Mouse (Mus musculus) heart, embryonic 13.5 days (tissue): ENCODE data around the gene P2ry14. TPM values are rescaled to one million over a fixed set of nuclear protein-coding genes. Genes with fewer than 3 reads are reported as not detected.
A peak's percentile ranks its signal among the peaks of the same experiment; 100 is the strongest.

ENCODE experiments used
- ATAC-seq: fragments of 200-750 bp; cut with Nextera tagmentation; 2 replicates; pipeline ENCODE4 v1.8.0; 2017; ENCODE audit warnings: moderate TSS enrichment; ENCODE audit not compliant: insufficient number of reproducible peaks, low FRiP score, low TSS enrichment; ENCODE audit errors: extremely low read depth
- H3K27ac ChIP-seq: fragments of 300-500 bp; sonication (generic); replicated peaks from 2 replicates; pipeline ENCODE4 v1.5.1; 2015; ENCODE audit warnings: moderate library complexity, mild to moderate bottlenecking, inconsistent platforms
- H3K27me3 ChIP-seq: fragments of 300-500 bp; sonication (generic); replicated peaks from 2 replicates; pipeline ENCODE4 v1.6.1; 2015; ENCODE audit warnings: mild to moderate bottlenecking, inconsistent platforms
- H3K36me3 ChIP-seq: fragments of 300-500 bp; sonication (generic); 2 replicates; pipeline ENCODE4 v1.6.1; 2015; ENCODE audit warnings: mild to moderate bottlenecking, inconsistent platforms
- H3K4me1 ChIP-seq: fragments of 300-500 bp; sonication (generic); 2 replicates; pipeline ENCODE4 v1.6.1; 2015; ENCODE audit warnings: inconsistent platforms
- H3K4me2 ChIP-seq: fragments of 300-500 bp; sonication (generic); 2 replicates; pipeline ENCODE4 v1.6.1; 2015; ENCODE audit warnings: inconsistent platforms, mild to moderate bottlenecking, moderate library complexity
- H3K4me3 ChIP-seq: fragments of 300-500 bp; sonication (generic); 2 replicates; pipeline ENCODE4 v1.5.1; 2015; ENCODE audit warnings: moderate library complexity, mild to moderate bottlenecking, inconsistent platforms
- H3K9ac ChIP-seq: fragments of 300-500 bp; sonication (generic); 2 replicates; pipeline ENCODE4 v1.6.1; 2015; ENCODE audit warnings: inconsistent platforms, mild to moderate bottlenecking, moderate library complexity
- H3K9me3 ChIP-seq: fragments of 300-500 bp; sonication (generic); 2 replicates; pipeline ENCODE4 v1.6.1; 2016; ENCODE audit warnings: inconsistent platforms
- WGBS: fragments of 180-500 bp; shearing (Covaris S2); methylation state at CpG from one replicate; pipeline ENCODE4 v1.1.7; 2015; ENCODE audit warnings: mixed read lengths; 5-methylcytosine and 5-hydroxymethylcytosine counted together
- polyA plus RNA-seq: library from polyadenylated mRNA; unstranded; fragments of >200 nt; fragmentation: Nextera tagmentation; extraction: Ambion mirVana; gene quantifications from 2 replicates; pipeline ENCODE4 v1.2.1, GENCODE M21; 2015

Gene P2ry14
- polyA plus RNA-seq, 1 experiment from 2014 or later, result 1.7 TPM

DNA sequence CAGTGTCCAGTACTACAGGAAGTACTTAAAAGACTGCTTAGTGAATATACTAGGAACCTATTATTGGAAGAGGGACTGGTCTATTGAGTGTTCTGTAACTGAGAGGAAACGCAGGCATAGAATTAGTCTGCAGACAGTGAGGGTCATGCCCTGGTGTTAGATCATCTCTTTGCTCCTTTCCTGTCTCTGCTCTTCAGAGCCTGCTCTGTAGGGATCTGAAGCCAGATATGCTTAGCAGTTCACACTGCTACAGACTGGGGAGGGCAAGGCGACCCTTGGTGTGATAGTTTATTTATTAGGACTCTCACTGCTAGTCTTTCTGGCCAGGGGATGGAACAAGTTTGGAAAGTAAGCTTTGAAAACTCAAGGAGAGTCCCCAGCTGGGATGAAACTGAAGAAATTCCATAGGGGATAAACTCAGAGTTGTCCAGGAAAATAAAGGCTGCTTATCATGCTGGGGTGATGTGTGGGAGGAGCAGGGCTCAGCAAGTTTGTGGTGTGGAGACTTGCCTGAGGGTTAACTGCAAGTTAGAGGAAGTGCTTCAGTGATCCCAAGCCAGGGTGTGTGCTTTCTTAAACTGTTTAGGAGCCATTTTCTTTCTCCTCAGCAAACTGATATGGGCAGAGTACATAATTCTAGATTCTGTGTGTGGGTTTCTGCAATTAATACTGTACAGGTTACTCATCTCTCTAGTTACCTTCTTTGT, 16.7 kb upstream of the P2ry14 start:
- Histone ChIP-seq H3K4me2 (no peak overlapping the region), H3K9me3 (no peaks in the 10 kb centered on the region), H3K9ac (no peak overlapping the region), H3K27me3 (no peaks in the 10 kb centered on the region), H3K27ac (peak overlapping the region; percentile 45; the same call in 1 of the 2 replicates), H3K36me3 (no peaks in the 10 kb centered on the region), H3K4me1 (peaks cover 12% of the 10 kb centered on the region), H3K4me3 (no peak overlapping the region)
- no peak for ATAC-seq
- WGBS, result 20% methylated on average over 2 of the region's 2 CpGs

GRCm38 (mm10) chr3:59169215-59169614, 15.8 kb upstream of the P2ry14 start:
- WGBS, result 66% methylated on average over 4 of the region's 4 CpGs
- no peaks in the 10 kb centered on the region for H3K36me3 ChIP-seq
- H3K4me1 ChIP-seq, result peaks cover 12% of the 10 kb centered on the region
- no peaks in the 10 kb centered on the region for H3K9me3 ChIP-seq
- no peaks in the 10 kb centered on the region for H3K27me3 ChIP-seq
- no peak overlapping the region for H3K9ac ChIP-seq
- no peak overlapping the region for H3K27ac ChIP-seq
- no peak overlapping the region for H3K4me2 ChIP-seq
- no peak for ATAC-seq
- no peak overlapping the region for H3K4me3 ChIP-seq

DNA sequence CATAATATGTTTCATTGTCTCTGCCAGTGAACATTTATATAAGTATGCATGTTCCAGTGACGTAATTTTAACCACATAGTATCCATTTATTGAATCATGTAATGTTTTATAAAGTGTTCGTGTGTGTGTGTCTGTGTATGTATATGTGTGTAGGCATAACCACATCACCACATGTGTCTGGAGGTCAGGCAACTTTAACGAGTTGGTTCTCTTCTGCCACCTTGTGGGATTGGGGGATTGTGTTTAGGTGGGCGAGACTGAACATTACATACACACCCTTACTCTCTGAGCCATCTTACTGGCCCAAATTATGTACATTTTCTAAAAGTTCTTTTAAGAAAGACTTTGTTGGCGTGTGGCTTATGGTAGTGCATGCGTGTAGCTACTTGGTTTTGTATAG, 15.1 kb upstream of the P2ry14 start:
- Histone ChIP-seq H3K36me3 (no peaks in the 10 kb centered on the region), H3K9ac (no peak overlapping the region), H3K27me3 (no peaks in the 10 kb centered on the region), H3K4me3 (no peak overlapping the region), H3K27ac (no peak overlapping the region), H3K4me1 (peaks cover 12% of the 10 kb centered on the region), H3K9me3 (no peaks in the 10 kb centered on the region), H3K4me2 (no peak overlapping the region)
- 78% methylated on average over 6 of the region's 6 CpGs for WGBS
- no peak for ATAC-seq

DNA sequence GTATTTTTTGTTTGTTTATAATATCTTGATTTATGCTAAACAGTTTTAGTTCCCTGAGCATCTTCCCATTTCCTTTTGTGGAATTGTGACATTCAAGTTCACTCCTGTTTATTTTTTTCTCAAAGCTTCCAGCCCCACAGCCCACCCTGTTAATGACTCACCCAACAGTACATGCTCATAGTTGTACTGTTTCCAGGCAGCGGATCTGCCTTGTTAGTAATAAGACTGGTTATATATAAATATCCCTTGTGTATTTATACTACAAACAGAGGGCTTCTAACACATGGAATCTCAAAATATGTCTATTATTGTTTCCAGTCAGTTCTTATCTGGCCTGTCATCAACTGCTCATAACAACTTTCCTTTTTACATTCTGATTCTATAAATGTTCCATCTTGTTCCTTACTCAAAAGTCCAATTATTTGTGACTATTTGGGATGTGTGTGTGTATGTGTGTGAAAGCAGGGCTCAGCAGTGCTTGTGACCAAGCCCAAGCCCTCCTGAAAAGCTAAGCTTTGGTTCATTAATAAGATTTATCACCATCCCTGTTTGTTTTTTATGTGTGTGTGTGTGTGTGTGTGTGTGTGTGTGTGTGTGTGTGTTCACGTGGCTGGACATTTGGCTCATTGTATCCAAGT, 14.1 kb upstream of the P2ry14 start:
- Histone ChIP-seq H3K27me3 (no peaks in the 10 kb centered on the region), H3K4me1 (peaks cover 12% of the 10 kb centered on the region), H3K36me3 (no peaks in the 10 kb centered on the region), H3K4me2 (no peak overlapping the region), H3K9me3 (no peaks in the 10 kb centered on the region), H3K9ac (no peak overlapping the region), H3K4me3 (no peak overlapping the region), H3K27ac (no peak overlapping the region)
- ATAC-seq, result no peak
- 69% methylated on average over 2 of the region's 2 CpGs for WGBS

DNA sequence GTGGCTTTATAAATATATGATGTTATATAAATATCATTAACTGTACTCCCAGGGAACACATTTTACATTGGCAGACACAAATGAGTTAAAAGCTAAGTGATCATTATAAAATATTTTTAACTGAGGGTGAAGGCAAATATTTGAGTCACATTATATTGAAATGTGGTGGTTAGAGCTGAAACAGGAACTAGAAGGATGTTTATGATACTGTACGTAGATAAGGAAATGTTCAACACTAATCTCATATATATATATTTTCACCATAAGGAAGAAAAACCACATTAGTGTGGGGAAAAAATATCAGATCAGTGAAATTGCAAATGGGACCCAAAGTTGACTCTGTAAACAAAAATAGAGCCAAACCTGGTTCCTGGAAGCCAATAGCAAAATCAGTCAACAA, 7.0 kb upstream of the P2ry14 start:
- no peak for ATAC-seq

DNA sequence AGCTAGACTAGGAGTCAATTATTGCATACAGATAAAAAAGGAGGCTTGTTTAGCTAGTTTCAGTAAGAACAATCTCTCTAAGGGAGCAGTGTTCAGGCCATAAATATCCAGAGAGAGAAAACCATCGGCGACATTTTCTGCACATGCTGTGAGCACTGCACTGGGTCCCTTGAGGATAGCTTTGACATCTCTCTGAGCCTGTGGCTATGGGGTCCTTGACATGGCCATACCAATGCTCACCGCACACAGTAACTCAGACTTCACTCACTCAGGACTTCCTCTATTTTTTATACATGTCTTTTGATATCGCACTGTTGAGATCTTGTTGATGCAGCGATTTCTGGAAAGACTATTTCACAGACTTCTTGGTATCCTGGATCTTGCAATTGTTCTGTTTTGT, 3.6 kb upstream of the P2ry14 start:
- Histone ChIP-seq H3K36me3 (no peaks in the 10 kb centered on the region), H3K9ac (no peak overlapping the region), H3K4me3 (no peak overlapping the region), H3K27ac (no peak overlapping the region), H3K9me3 (no peaks in the 10 kb centered on the region), H3K4me2 (no peak overlapping the region), H3K4me1 (peaks cover 7% of the 10 kb centered on the region; the same call in 1 of the 2 replicates), H3K27me3 (no peaks in the 10 kb centered on the region)
- 90% methylated on average over 5 of the region's 5 CpGs for WGBS
- no peak for ATAC-seq

More for the DNA sequence above, 7.0 kb upstream of the P2ry14 start:
- Histone ChIP-seq H3K36me3 (no peaks in the 10 kb centered on the region), H3K9me3 (no peaks in the 10 kb centered on the region), H3K9ac (no peak overlapping the region), H3K4me3 (no peak overlapping the region), H3K27ac (no peak overlapping the region), H3K27me3 (no peaks in the 10 kb centered on the region), H3K4me1 (no peaks in the 10 kb centered on the region), H3K4me2 (no peak overlapping the region)
- WGBS, result 86% methylated on average over 1 of the region's 1 CpGs

DNA sequence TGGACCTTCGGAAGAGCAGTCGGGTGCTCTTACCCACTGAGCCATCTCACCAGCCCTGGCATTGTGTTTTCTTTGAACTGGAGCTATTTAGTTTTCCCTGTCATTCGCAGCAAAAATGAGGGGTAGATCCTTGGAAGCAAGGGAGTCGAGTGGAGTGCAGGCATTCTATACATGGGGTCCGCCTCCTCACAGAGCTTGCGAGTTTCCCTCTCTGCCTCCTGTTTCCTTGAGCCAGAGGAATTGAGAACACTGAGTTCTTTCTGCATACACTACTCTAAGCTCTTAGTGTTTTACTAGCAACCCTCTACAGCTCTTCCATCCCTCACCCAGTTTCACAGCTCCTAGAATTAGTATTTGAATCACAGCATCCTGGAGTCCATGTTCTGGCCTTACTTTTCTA, 2.0 kb upstream of the P2ry14 start:
- H3K36me3 ChIP-seq, result no peaks in the 10 kb centered on the region
- WGBS, result 87% methylated on average over 6 of the region's 6 CpGs
- no peak overlapping the region for H3K4me3 ChIP-seq
- H3K4me2 ChIP-seq, result no peak overlapping the region
- no peaks in the 10 kb centered on the region for H3K27me3 ChIP-seq
- H3K27ac ChIP-seq, result no peak overlapping the region
- H3K9ac ChIP-seq, result no peak overlapping the region
- no peaks in the 10 kb centered on the region for H3K9me3 ChIP-seq
- ATAC-seq, result no peak
- H3K4me1 ChIP-seq, result peaks cover 7% of the 10 kb centered on the region; the same call in 1 of the 2 replicates

DNA sequence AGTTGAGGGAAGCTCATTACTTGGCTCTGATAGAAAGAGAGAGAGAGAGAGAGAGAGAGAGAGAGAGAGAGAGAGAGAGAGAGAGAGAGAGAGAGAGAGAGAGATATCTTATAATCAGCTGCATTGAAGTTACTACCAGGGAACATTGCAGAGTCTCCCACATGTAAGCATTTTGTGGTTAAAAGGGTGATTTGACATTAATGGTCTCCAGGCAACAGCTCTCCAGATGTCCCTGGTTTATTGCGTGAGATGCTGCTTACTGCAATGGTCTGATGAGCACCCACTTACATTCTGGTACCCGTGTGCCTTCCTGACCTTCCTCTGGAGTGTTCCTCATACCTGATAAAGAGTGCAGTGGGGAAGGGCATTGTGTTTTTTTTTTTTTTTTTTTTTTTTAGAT, 1.5 kb upstream of the P2ry14 start:
- H3K4me2 ChIP-seq, result no peak overlapping the region
- no peak overlapping the region for H3K4me3 ChIP-seq
- WGBS, result 78% methylated on average over 2 of the region's 2 CpGs
- ATAC-seq, result no peak
- H3K27me3 ChIP-seq, result no peaks in the 10 kb centered on the region
- no peak overlapping the region for H3K27ac ChIP-seq
- peaks cover 7% of the 10 kb centered on the region; the same call in 1 of the 2 replicates for H3K4me1 ChIP-seq
- H3K9me3 ChIP-seq, result no peaks in the 10 kb centered on the region
- H3K36me3 ChIP-seq, result no peaks in the 10 kb centered on the region
- no peak overlapping the region for H3K9ac ChIP-seq

DNA sequence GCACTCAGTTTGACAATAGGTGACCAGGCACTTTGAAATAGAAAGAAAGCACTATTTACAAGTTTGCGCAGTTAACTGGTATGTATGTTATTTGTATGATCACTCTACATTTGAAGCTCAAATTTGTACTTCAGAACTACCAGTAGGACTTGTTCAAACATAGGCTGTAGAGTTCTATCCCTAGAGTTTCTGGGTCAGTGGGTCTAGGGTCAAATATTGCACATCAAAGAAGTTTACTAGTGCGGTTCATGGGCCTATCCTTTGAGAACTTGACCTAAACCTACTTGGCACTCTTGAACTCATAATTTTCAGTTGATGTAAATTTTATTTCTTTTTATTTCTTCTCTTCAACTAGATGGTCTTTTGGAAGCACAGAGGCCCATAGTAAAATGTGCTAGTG, 2.8 kb downstream of the P2ry14 start:
- no peak overlapping the region for H3K4me3 ChIP-seq
- no peak overlapping the region for H3K9ac ChIP-seq
- H3K27ac ChIP-seq, result no peak overlapping the region
- no peaks in the 10 kb centered on the region for H3K36me3 ChIP-seq
- 87% methylated on average over 2 of the region's 2 CpGs for WGBS
- H3K4me1 ChIP-seq, result peaks cover 7% of the 10 kb centered on the region; the same call in 1 of the 2 replicates
- H3K27me3 ChIP-seq, result no peaks in the 10 kb centered on the region
- H3K9me3 ChIP-seq, result no peaks in the 10 kb centered on the region
- H3K4me2 ChIP-seq, result no peak overlapping the region
- ATAC-seq, result no peak

- ATAC-seq, result no peak
- Histone ChIP-seq H3K9me3 (no peaks in the 10 kb centered on the region), H3K9ac (no peak overlapping the region), H3K4me1 (peaks cover 7% of the 10 kb centered on the region; the same call in 1 of the 2 replicates), H3K4me3 (no peak overlapping the region), H3K27ac (no peak overlapping the region), H3K36me3 (no peaks in the 10 kb centered on the region), H3K27me3 (no peaks in the 10 kb centered on the region), H3K4me2 (no peak overlapping the region)
Observed at GRCm38 (mm10) chr3:59149646-59150045, 3.8 kb downstream of the P2ry14 start.

GRCm38 (mm10) chr3:59145194-59145593, 8.2 kb downstream of the P2ry14 start:
- no peaks in the 10 kb centered on the region for H3K36me3 ChIP-seq
- 62% methylated on average over 5 of the region's 5 CpGs for WGBS
- peaks cover 18% of the 10 kb centered on the region for H3K4me1 ChIP-seq
- 0 out of 2 replicates have a peak overlapping the region, but pooled peaks have one; percentile 15 for H3K27ac ChIP-seq
- no peaks in the 10 kb centered on the region for H3K27me3 ChIP-seq
- no peak overlapping the region for H3K9ac ChIP-seq
- ATAC-seq, result no peak
- no peak overlapping the region for H3K4me2 ChIP-seq
- H3K9me3 ChIP-seq, result no peaks in the 10 kb centered on the region
- no peak overlapping the region for H3K4me3 ChIP-seq
